Mouse (Mus musculus) layer of hippocampus, adult 6 months (tissue): ENCODE results near the gene Olfr91. TPM values are rescaled to one million over a fixed set of nuclear protein-coding genes. Genes with fewer than 3 reads are reported as not detected.

Source experiments
- long read RNA-seq, 2 experiments: library from polyadenylated mRNA; unstranded; transcript quantifications; one replicate each; pipeline ENCODE4 v2.0.0; 2019 to 2020
- polyA plus RNA-seq: library from polyadenylated mRNA; unstranded; fragments of <200 nt; fragmentation: Nextera tagmentation; gene quantifications from 2 replicates; pipeline ENCODE4 v1.2.3, GENCODE M21; 2021

Gene Olfr91
- polyA plus RNA-seq, result not detected in 2 replicates
- long read RNA-seq, experiment 1, result 0 reads
- long read RNA-seq, experiment 2, result 0 reads

DNA sequence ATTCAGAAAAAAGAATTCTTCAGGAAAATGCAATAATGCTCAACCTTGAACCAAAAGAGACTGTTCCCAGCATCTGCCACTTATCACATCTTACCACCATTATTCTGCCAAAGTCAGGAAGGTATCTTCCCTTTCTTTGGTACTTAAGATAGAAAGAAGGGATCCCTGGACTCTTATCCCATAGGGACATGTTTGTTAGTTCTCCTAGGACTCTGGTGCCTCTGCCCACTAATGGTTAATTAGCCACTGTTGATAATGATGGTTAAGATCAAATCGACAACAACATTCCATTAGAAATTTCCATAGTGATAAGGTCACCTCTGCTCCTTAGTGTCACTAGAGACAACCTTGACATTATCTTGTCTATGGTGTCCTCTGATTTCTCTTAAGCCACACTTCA lies at the start of gene Olfr91:
Gene Olfr91 (minus strand): TSS at position 101 of the 400 bp plus-strand sequence.

DNA sequence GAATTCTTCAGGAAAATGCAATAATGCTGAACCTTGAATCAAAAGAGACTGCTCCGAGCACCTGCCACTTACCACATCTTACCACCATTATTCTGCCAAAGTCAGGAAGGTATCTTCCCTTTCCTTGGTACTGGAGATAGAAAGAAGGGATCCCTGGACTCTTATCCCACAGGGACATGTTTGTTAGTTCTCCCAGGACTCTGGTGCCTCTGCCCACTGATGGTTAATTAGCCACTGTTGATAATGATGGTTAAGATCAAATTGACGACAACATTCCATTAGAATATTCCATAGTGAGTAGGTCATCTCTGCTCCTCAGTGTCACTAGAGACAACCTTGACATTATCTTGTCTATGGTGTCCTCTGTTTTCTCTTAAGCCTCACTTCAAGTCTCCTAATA lies 21.9 kb upstream of the Olfr91 start, which contains the start of gene Olfr92:
Gene Olfr92 (minus strand): TSS at position 101 of the 400 bp plus-strand sequence.

DNA sequence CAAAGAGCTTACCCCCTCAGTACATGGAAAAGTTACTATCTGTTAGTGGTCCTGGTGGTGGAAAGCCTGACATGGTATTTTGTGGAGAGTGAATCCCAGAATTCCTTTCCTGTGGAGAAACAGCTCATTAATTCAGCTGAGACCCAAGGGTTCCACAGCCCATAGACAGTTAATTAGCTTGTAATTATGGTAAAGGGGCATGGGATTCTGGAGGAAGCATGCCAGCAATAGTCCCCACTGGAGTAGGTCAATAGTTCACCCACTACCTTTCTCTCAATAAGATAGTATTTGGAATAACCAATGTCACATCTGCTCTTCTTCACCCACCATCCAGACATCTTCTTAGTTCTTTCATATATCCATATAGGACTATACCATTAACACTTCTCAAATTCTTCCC lies 9.7 kb downstream of the Olfr91 start, which contains the start of gene Olfr90:
Gene Olfr90 (minus strand): TSS at position 101 of the 400 bp plus-strand sequence.

DNA sequence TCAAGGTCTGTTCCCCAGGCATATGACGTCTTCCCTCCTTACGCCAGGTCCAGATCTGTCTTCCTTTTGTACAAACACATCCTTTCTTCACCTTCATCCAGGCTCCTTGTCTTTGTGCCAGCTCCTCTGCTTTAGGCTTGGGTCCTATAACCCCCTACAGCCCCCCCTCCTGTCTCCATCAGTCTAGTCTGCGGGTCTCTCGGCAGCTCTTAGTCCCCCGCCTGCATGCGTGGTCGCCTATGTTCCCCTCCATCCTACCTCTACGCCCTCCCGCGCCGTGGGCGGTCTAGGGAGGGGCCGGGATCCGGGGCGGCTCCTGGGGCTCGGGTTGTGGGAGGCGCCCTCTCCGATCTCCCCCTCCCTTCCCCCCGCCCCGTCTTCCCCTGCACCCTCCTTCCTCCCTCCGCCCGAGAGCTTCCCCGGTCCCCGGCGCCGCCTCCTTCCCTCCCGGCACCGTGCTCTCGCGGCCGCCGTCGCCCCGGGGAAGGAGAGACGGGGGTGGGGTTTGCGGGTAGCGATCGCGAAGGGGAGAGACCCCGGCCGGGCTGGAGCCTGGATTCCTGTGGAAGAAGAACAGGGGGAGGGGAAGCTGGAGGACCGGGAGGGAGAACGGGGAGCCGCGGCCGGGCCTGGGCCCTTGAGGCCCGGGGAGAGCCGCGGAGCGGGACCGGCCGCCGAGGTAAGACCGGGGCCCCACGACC lies 52.3 kb downstream of the Olfr91 start, which contains the start of gene Gabbr1:
Gene Gabbr1 (plus strand): TSS at position 356 of the 701 bp plus-strand sequence.

Other genes with a start within 250 kb of the Olfr91 start
- gene Trim15, start 231.1 kb downstream of the Olfr91 start, polyA plus RNA-seq, result not detected in 2 replicates
- gene Trim10, start 228.7 kb downstream of the Olfr91 start, polyA plus RNA-seq, result not detected in 2 replicates
- not detected in 2 replicates for gene Trim40, start 208.2 kb downstream of the Olfr91 start, polyA plus RNA-seq
- gene Trim31, start 200.2 kb downstream of the Olfr91 start, polyA plus RNA-seq, result not detected in 2 replicates
- gene Rnf39, start 155.4 kb downstream of the Olfr91 start, polyA plus RNA-seq, result 4.9 and 5.6 TPM in 2 replicates
- 207 and 224 TPM in 2 replicates for gene Ppp1r11, start 146.5 kb downstream of the Olfr91 start, polyA plus RNA-seq
- 76.9 and 81.0 TPM in 2 replicates for gene Znrd1, start 139.7 kb downstream of the Olfr91 start, polyA plus RNA-seq
- 6.8 and 7.5 TPM in 2 replicates for gene Znrd1as, start 139.7 kb downstream of the Olfr91 start, polyA plus RNA-seq
- gene 2410137M14Rik, start 117.0 kb downstream of the Olfr91 start, polyA plus RNA-seq, result not detected in 2 replicates
- 0.15 TPM in 1 of 2 replicates, not detected in the other for gene H2-M5, start 108.7 kb downstream of the Olfr91 start, polyA plus RNA-seq
- gene Zfp57, start 97.1 kb downstream of the Olfr91 start, polyA plus RNA-seq, result 0.85 and 1.7 TPM in 2 replicates
- 88.1 and 99.0 TPM in 2 replicates for gene Mog, start 74.9 kb downstream of the Olfr91 start, polyA plus RNA-seq
- gene Gabbr1, start 52.3 kb downstream of the Olfr91 start, polyA plus RNA-seq, result 44.8 and 46.3 TPM in 2 replicates
- gene Olfr90, start 9.8 kb downstream of the Olfr91 start, polyA plus RNA-seq, result not detected in 2 replicates
- gene Olfr92, start 21.8 kb upstream of the Olfr91 start, polyA plus RNA-seq, result not detected in 2 replicates
- gene Olfr93, start 63.2 kb upstream of the Olfr91 start, polyA plus RNA-seq, result not detected in 2 replicates
- gene Ubd, start 95.6 kb upstream of the Olfr91 start, polyA plus RNA-seq, result not detected in 2 replicates
- not detected in 2 replicates for gene Olfr94, start 102.7 kb upstream of the Olfr91 start, polyA plus RNA-seq
- gene Olfr95, start 114.8 kb upstream of the Olfr91 start, polyA plus RNA-seq, result not detected in 2 replicates
- not detected in 2 replicates for gene Olfr96, start 121.9 kb upstream of the Olfr91 start, polyA plus RNA-seq
- not detected in 2 replicates for gene Olfr97, start 139.1 kb upstream of the Olfr91 start, polyA plus RNA-seq
- gene Olfr98, start 165.5 kb upstream of the Olfr91 start, polyA plus RNA-seq, result not detected in 2 replicates
- gene H2-M3, start 171.9 kb upstream of the Olfr91 start, polyA plus RNA-seq, result 3.3 and 3.5 TPM in 2 replicates
- gene Olfr99, start 185.2 kb upstream of the Olfr91 start, polyA plus RNA-seq, result not detected in 2 replicates
- gene Olfr101, start 206.0 kb upstream of the Olfr91 start, polyA plus RNA-seq, result not detected in 2 replicates
- gene Olfr102, start 218.8 kb upstream of the Olfr91 start, polyA plus RNA-seq, result not detected in 2 replicates
- gene Olfr103, start 241.4 kb upstream of the Olfr91 start, polyA plus RNA-seq, result not detected in 2 replicates